Mouse (Mus musculus): ENCODE measurements around the gene Pax3.

- TF ChIP-seq FLI1 (IDR thresholded peaks at IDR 0.05; ENCODE audit: low read length) (no peak), GATA1 (IDR thresholded peaks at IDR 0.05; ENCODE audit: borderline replicate concordance, low read length) (no peak)
These were observed 56.2 kb downstream of the Pax3 start for GRCm38 (mm10) chr1:78140505-78141303.

Measured in megakaryocyte, embryonic 14.5 days (primary cell).